Mouse (Mus musculus) stomach, embryonic 16.5 days (tissue): Measurements from ENCODE around the gene Alkbh1. TPM values are rescaled to one million over a fixed set of nuclear protein-coding genes. Genes with fewer than 3 reads are reported as not detected.

Source experiments
- ATAC-seq: fragments of 200-750 bp; cut with Nextera tagmentation; 2 replicates; pipeline ENCODE4 v1.8.0; 2017; ENCODE audit warnings: moderate number of reproducible peaks, moderate TSS enrichment; ENCODE audit not compliant: insufficient read depth, low FRiP score
- H3K27ac ChIP-seq: fragments of 300-500 bp; sonication (generic); 2 replicates; pipeline ENCODE4 v1.5.1; 2014; ENCODE audit warnings: low read length
- H3K27me3 ChIP-seq: fragments of 300-500 bp; sonication (generic); 2 replicates; pipeline ENCODE4 v1.6.1; 2014; ENCODE audit warnings: low read length, control low read depth, mixed read lengths; ENCODE audit not compliant: control insufficient read depth, insufficient read depth
- H3K36me3 ChIP-seq: fragments of 300-500 bp; sonication (generic); 2 replicates; pipeline ENCODE4 v1.6.1; 2014; ENCODE audit warnings: low read length; ENCODE audit not compliant: control insufficient read depth, insufficient read depth
- H3K4me1 ChIP-seq: fragments of 300-500 bp; sonication (generic); 2 replicates; pipeline ENCODE4 v1.6.1; 2014; ENCODE audit warnings: low read length, control low read depth, mixed read lengths; ENCODE audit not compliant: control insufficient read depth, insufficient read depth
- H3K4me2 ChIP-seq: fragments of 300-500 bp; sonication (generic); 2 replicates; pipeline ENCODE4 v1.6.1; 2014; ENCODE audit warnings: low read depth, low read length, mixed read lengths
- H3K4me3 ChIP-seq: fragments of 300-500 bp; sonication (generic); replicated peaks from 2 replicates; pipeline ENCODE4 v1.5.1; 2014; ENCODE audit warnings: mild to moderate bottlenecking, low read length
- H3K9ac ChIP-seq: fragments of 300-500 bp; sonication (generic); 2 replicates; pipeline ENCODE4 v1.6.1; 2014; ENCODE audit warnings: low read length
- H3K9me3 ChIP-seq: fragments of 300-500 bp; sonication (generic); replicated peaks from 2 replicates; pipeline ENCODE4 v1.6.1; 2016; ENCODE audit warnings: low read length, control low read depth; ENCODE audit not compliant: control insufficient read depth
- WGBS: fragments of 180-500 bp; shearing (Covaris S2); extraction: QIAGEN DNeasy Blood & Tissue Kit; methylation state at CpG from one replicate; pipeline ENCODE4 v1.1.7; 2014; 5-methylcytosine and 5-hydroxymethylcytosine counted together
- polyA plus RNA-seq: library from polyadenylated mRNA; unstranded; fragments of >200 nt; fragmentation: Nextera tagmentation; extraction: Ambion mirVana; gene quantifications from 2 replicates; pipeline ENCODE4 v1.2.1, GENCODE M21; 2015

The Alkbh1 gene
- polyA plus RNA-seq, 1 experiment from 2014 or later: 51.6 TPM

GRCm38 (mm10) chr12:87407869-87408605 lies 35.8 kb downstream of the Alkbh1 start:
- ATAC-seq: no peak
- Histone ChIP-seq H3K4me3 (peak overlapping the region; percentile 13; the same call in 1 of the 2 replicates), H3K4me1 (peaks cover 13% of the 10 kb centered on the region), H3K27ac (peak overlapping the region; percentile 60; the same call in 1 of the 2 replicates), H3K27me3 (no peaks in the 10 kb centered on the region), H3K9me3 (no peaks in the 10 kb centered on the region), H3K36me3 (no peaks in the 10 kb centered on the region), H3K4me2 (peak overlapping the region; percentile 47), H3K9ac (peak overlapping the region; percentile 49)
- 28% methylated on average over 21 of the region's 21 CpGs for WGBS

- Histone ChIP-seq H3K4me2 (no peak overlapping the region), H3K27ac (peak overlapping the region; percentile 16), H3K36me3 (no peaks in the 10 kb centered on the region), H3K9ac (no peak overlapping the region), H3K4me3 (no peak overlapping the region), H3K27me3 (no peaks in the 10 kb centered on the region), H3K4me1 (peaks cover 8% of the 10 kb centered on the region), H3K9me3 (no peaks in the 10 kb centered on the region)
- 59% methylated on average over 3 of the region's 3 CpGs for WGBS
- no peak for ATAC-seq
These were observed 38.1 kb downstream of the Alkbh1 start for GRCm38 (mm10) chr12:87405721-87406120.

- Histone ChIP-seq H3K4me3 (no peak overlapping the region), H3K4me2 (no peak overlapping the region), H3K9me3 (no peaks in the 10 kb centered on the region), H3K9ac (no peak overlapping the region), H3K4me1 (peaks cover 7% of the 10 kb centered on the region), H3K27me3 (no peaks in the 10 kb centered on the region), H3K27ac (peak overlapping the region; percentile 50), H3K36me3 (no peaks in the 10 kb centered on the region)
- 65% methylated on average over 4 of the region's 4 CpGs for WGBS
- ATAC-seq: peak; percentile 59; the same call in 1 of the 2 replicates
These were observed 38.7 kb downstream of the Alkbh1 start for GRCm38 (mm10) chr12:87405165-87405564.

GRCm38 (mm10) chr12:87401883-87402282 lies 41.9 kb downstream of the Alkbh1 start:
- no peak overlapping the region for H3K4me3 ChIP-seq

GRCm38 (mm10) chr12:87399119-87399819 lies 44.5 kb downstream of the Alkbh1 start:
- Histone ChIP-seq H3K36me3 (no peaks in the 10 kb centered on the region), H3K27ac (peak overlapping the region; percentile 74), H3K4me3 (no peak overlapping the region), H3K9ac (no peak overlapping the region), H3K4me2 (no peak overlapping the region), H3K4me1 (no peaks in the 10 kb centered on the region), H3K9me3 (no peaks in the 10 kb centered on the region), H3K27me3 (no peaks in the 10 kb centered on the region)
- WGBS: 69% methylated on average over 10 of the region's 10 CpGs
- peak; percentile 88 for ATAC-seq

More at GRCm38 (mm10) chr12:87401883-87402282, 41.9 kb downstream of the Alkbh1 start:
- no peak for ATAC-seq
- Histone ChIP-seq H3K9me3 (no peaks in the 10 kb centered on the region), H3K4me1 (no peaks in the 10 kb centered on the region), H3K4me2 (no peak overlapping the region), H3K9ac (no peak overlapping the region), H3K27ac (no peak overlapping the region), H3K36me3 (no peaks in the 10 kb centered on the region), H3K27me3 (no peaks in the 10 kb centered on the region)
- 56% methylated on average over 6 of the region's 6 CpGs for WGBS

GRCm38 (mm10) chr12:87397811-87398417 lies 45.9 kb downstream of the Alkbh1 start:
- no peaks in the 10 kb centered on the region for H3K4me1 ChIP-seq
- no peaks in the 10 kb centered on the region for H3K9me3 ChIP-seq
- no peak overlapping the region for H3K4me2 ChIP-seq
- no peak overlapping the region for H3K9ac ChIP-seq
- H3K36me3 ChIP-seq: no peaks in the 10 kb centered on the region
- no peak overlapping the region for H3K27ac ChIP-seq
- ATAC-seq: no peak
- H3K27me3 ChIP-seq: no peaks in the 10 kb centered on the region
- 70% methylated on average over 4 of the region's 4 CpGs for WGBS
- H3K4me3 ChIP-seq: no peak overlapping the region

GRCm38 (mm10) chr12:87397126-87397525 lies 46.7 kb downstream of the Alkbh1 start:
- H3K27ac ChIP-seq: no peak overlapping the region
- no peak overlapping the region for H3K9ac ChIP-seq
- H3K4me3 ChIP-seq: no peak overlapping the region
- no peaks in the 10 kb centered on the region for H3K36me3 ChIP-seq
- 81% methylated on average over 4 of the region's 4 CpGs for WGBS
- H3K9me3 ChIP-seq: no peaks in the 10 kb centered on the region
- no peaks in the 10 kb centered on the region for H3K4me1 ChIP-seq
- no peak overlapping the region for H3K4me2 ChIP-seq
- ATAC-seq: no peak
- no peaks in the 10 kb centered on the region for H3K27me3 ChIP-seq

- H3K36me3 ChIP-seq: no peaks in the 10 kb centered on the region
- no peak overlapping the region for H3K27ac ChIP-seq
- H3K27me3 ChIP-seq: no peaks in the 10 kb centered on the region
- H3K9ac ChIP-seq: no peak overlapping the region
- H3K9me3 ChIP-seq: no peaks in the 10 kb centered on the region
- whole genome bisulfite sequencing: 80% methylated on average over 6 of the region's 6 CpGs
- no peak for ATAC-seq
- H3K4me3 ChIP-seq: no peak overlapping the region
- H3K4me2 ChIP-seq: no peak overlapping the region
- no peaks in the 10 kb centered on the region for H3K4me1 ChIP-seq
These were observed 49.5 kb downstream of the Alkbh1 start for GRCm38 (mm10) chr12:87394316-87394715.
